Mouse (Mus musculus) stomach, embryonic 14.5 days (tissue): ENCODE results near the gene Hps1. TPM values are rescaled to one million over a fixed set of nuclear protein-coding genes. Genes with fewer than 3 reads are reported as not detected.

Experiments
- ATAC-seq: fragments of 200-750 bp; cut with Nextera tagmentation; 2 replicates; pipeline ENCODE4 v1.8.0; 2017; ENCODE audit warnings: low read depth, moderate TSS enrichment; ENCODE audit not compliant: insufficient number of reproducible peaks, insufficient read depth, low FRiP score
- H3K27ac ChIP-seq: fragments of 300-500 bp; sonication (generic); 2 replicates; pipeline ENCODE4 v1.5.1; 2014; ENCODE audit warnings: mild to moderate bottlenecking, low read length, moderate library complexity, mixed read lengths
- H3K27me3 ChIP-seq: fragments of 300-500 bp; sonication (generic); 2 replicates; pipeline ENCODE4 v1.6.1; 2014; ENCODE audit warnings: low read length, control low read depth, mixed read lengths; ENCODE audit not compliant: control insufficient read depth, insufficient read depth
- H3K36me3 ChIP-seq: fragments of 300-500 bp; sonication (generic); 2 replicates; pipeline ENCODE4 v1.6.1; 2014; ENCODE audit warnings: mild to moderate bottlenecking, control low read depth, low read length, moderate library complexity, mixed read lengths; ENCODE audit not compliant: control insufficient read depth, insufficient read depth
- H3K4me1 ChIP-seq: fragments of 300-500 bp; sonication (generic); 2 replicates; pipeline ENCODE4 v1.6.1; 2014; ENCODE audit warnings: low read length, control low read depth, mixed read lengths; ENCODE audit not compliant: control insufficient read depth, insufficient read depth
- H3K4me2 ChIP-seq: fragments of 300-500 bp; sonication (generic); replicated peaks from 2 replicates; pipeline ENCODE4 v1.6.1; 2014; ENCODE audit warnings: low read depth, low read length, control low read depth
- H3K4me3 ChIP-seq: fragments of 300-500 bp; sonication (generic); 2 replicates; pipeline ENCODE4 v1.5.1; 2014; ENCODE audit warnings: low read depth, low read length, control low read depth
- H3K9ac ChIP-seq: fragments of 300-500 bp; sonication (generic); replicated peaks from 2 replicates; pipeline ENCODE4 v1.6.1; 2014; ENCODE audit warnings: low read depth, mild to moderate bottlenecking, control low read depth, low read length, moderate library complexity, mixed read lengths
- H3K9me3 ChIP-seq: fragments of 300-500 bp; sonication (generic); 2 replicates; pipeline ENCODE4 v1.6.1; 2016; ENCODE audit warnings: low read depth, low read length, control low read depth; ENCODE audit not compliant: control insufficient read depth
- WGBS: fragments of 180-500 bp; shearing (Covaris S2); extraction: QIAGEN DNeasy Blood & Tissue Kit; methylation state at CpG from one replicate; pipeline ENCODE4 v1.1.7; 2014; 5-methylcytosine and 5-hydroxymethylcytosine counted together
- polyA plus RNA-seq: library from polyadenylated mRNA; unstranded; fragments of >200 nt; fragmentation: Nextera tagmentation; extraction: Ambion mirVana; gene quantifications from 2 replicates; pipeline ENCODE4 v1.2.1, GENCODE M21; 2014

Hps1 gene
- polyA plus RNA-seq, 1 experiment from 2014 or later: 13.2 TPM

DNA sequence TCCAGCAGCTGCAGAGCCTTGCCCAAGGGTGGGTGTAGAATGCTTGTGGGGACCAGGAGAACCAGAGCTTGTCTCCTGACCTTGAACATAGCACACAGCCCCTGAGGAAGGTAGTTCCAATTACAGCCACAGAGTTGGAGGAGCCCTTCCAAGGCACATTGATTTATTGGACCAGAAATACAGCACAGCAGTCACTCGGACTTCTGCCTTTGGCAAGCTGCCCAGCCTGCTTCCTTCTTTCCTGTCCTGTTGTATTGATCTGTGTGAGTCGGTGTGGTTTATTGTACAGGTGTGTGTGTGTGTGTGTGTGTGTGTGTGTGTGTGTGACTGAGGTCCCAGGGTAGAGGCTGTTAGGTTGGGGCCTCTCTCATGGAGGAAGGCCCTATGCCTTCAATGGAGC, 57.3 kb downstream of the Hps1 start:
- Histone ChIP-seq H3K4me2 (no peak overlapping the region), H3K9me3 (no peaks in the 10 kb centered on the region), H3K27ac (no peak overlapping the region), H3K36me3 (no peaks in the 10 kb centered on the region), H3K4me1 (peaks cover 10% of the 10 kb centered on the region; the same call in 1 of the 2 replicates), H3K27me3 (no peaks in the 10 kb centered on the region), H3K4me3 (no peak overlapping the region), H3K9ac (no peak overlapping the region)
- 6% methylated on average over 2 of the region's 2 CpGs for WGBS
- peak; percentile 77; the same call in 1 of the 2 replicates for ATAC-seq

DNA sequence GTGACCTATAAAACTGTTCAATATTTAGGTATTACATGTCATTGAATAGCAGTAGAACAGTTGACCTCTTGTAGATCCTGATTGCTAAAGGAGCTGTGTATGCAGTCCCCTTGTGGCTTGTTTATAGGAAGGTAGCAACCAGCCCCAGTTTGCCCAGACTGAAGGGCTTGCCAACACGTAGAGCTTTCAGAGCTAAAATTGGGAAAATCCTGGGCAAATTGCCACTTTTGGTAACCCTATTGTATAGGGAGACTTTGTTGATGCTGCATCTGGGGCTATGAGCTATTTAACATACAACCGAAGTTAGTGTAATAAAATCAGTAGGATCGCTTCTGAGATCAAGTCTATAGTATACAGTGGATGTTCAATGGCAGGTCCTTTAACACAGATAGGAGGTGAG, 61.7 kb downstream of the Hps1 start:
- WGBS: 84% methylated on average over 3 of the region's 3 CpGs
- no peak overlapping the region for H3K4me3 ChIP-seq

GRCm38 (mm10) chr19:42717668-42718067, 62.1 kb downstream of the Hps1 start:
- no peak for ATAC-seq
- H3K27ac ChIP-seq: no peak overlapping the region
- no peak overlapping the region for H3K9ac ChIP-seq
- H3K36me3 ChIP-seq: no peaks in the 10 kb centered on the region
- H3K4me3 ChIP-seq: no peak overlapping the region
- H3K4me1 ChIP-seq: peaks cover 5% of the 10 kb centered on the region; the same call in 1 of the 2 replicates
- no peaks in the 10 kb centered on the region for H3K9me3 ChIP-seq
- WGBS: 67% methylated on average over 5 of the region's 5 CpGs
- no peaks in the 10 kb centered on the region for H3K27me3 ChIP-seq
- no peak overlapping the region for H3K4me2 ChIP-seq

More for the DNA sequence above, 61.7 kb downstream of the Hps1 start:
- ATAC-seq: no peak
- Histone ChIP-seq H3K9ac (no peak overlapping the region), H3K36me3 (no peaks in the 10 kb centered on the region), H3K27ac (no peak overlapping the region), H3K9me3 (no peaks in the 10 kb centered on the region), H3K27me3 (no peaks in the 10 kb centered on the region), H3K4me1 (peaks cover 5% of the 10 kb centered on the region; the same call in 1 of the 2 replicates), H3K4me2 (no peak overlapping the region)

- no peaks in the 10 kb centered on the region for H3K9me3 ChIP-seq
- ATAC-seq: no peak
- H3K9ac ChIP-seq: no peak overlapping the region
- H3K27ac ChIP-seq: no peak overlapping the region
- no peaks in the 10 kb centered on the region for H3K36me3 ChIP-seq
- no peak overlapping the region for H3K4me2 ChIP-seq
- no peak overlapping the region for H3K4me3 ChIP-seq
- no peaks in the 10 kb centered on the region for H3K4me1 ChIP-seq
- WGBS: 72% methylated on average over 7 of the region's 7 CpGs
- H3K27me3 ChIP-seq: no peaks in the 10 kb centered on the region
Measured at GRCm38 (mm10) chr19:42716507-42716906, 63.3 kb downstream of the Hps1 start.

- H3K27me3 ChIP-seq: no peaks in the 10 kb centered on the region
- H3K9me3 ChIP-seq: no peaks in the 10 kb centered on the region
- no peak overlapping the region for H3K4me2 ChIP-seq
- no peaks in the 10 kb centered on the region for H3K4me1 ChIP-seq
- H3K27ac ChIP-seq: no peak overlapping the region
- ATAC-seq: no peak
- H3K9ac ChIP-seq: no peak overlapping the region
- no peak overlapping the region for H3K4me3 ChIP-seq
- H3K36me3 ChIP-seq: no peaks in the 10 kb centered on the region
- WGBS: 83% methylated on average over 9 of the region's 9 CpGs
Measured at GRCm38 (mm10) chr19:42713770-42714169, 66.0 kb downstream of the Hps1 start.

Other genes with a start within 250 kb of the Hps1 start
- 3.0 TPM in 2 replicates for gene Loxl4, start 167.2 kb downstream of the Hps1 start, polyA plus RNA-seq
- 2.8 and 3.1 TPM in 2 replicates for gene Pyroxd2, start 27.2 kb downstream of the Hps1 start, polyA plus RNA-seq